8 mouse cellular contexts compared by ENCODE assay signal in genomic region chr4:133307331-133307730, GRCm38 (mm10). TPM values are rescaled to one million over a fixed set of nuclear protein-coding genes. Genes with fewer than 3 reads are reported as not detected.
DNase-seq lines count a peak whose midpoint lies in the region; ATAC-seq and TF ChIP-seq lines count a peak whose summit lies in the region.

No protein-coding gene starts in this region.

- no peak overlapping the region for H3K9ac ChIP-seq in kidney, postnatal 0 days (ENCODE audit: low read depth, low read length)

- no peak overlapping the region for H3K4me2 ChIP-seq in kidney, postnatal 0 days (ENCODE audit: low read length)

- no peak overlapping the region for H3K4me3 ChIP-seq in embryonic facial prominence, embryonic 10.5 days
- H3K4me3 ChIP-seq in kidney, postnatal 0 days (replicated peaks; ENCODE audit: low read depth, low read length): no peak overlapping the region

- no peaks in the 10 kb centered on the region for H3K27me3 ChIP-seq in embryonic facial prominence, embryonic 10.5 days (replicated peaks; ENCODE audit: low read depth, poor library complexity, severe bottlenecking)
- no peaks in the 10 kb centered on the region for H3K27me3 ChIP-seq in kidney, postnatal 0 days (ENCODE audit: insufficient read depth, low read length)

- no peaks in the 10 kb centered on the region for H3K4me1 ChIP-seq in embryonic facial prominence, embryonic 10.5 days
- H3K4me1 ChIP-seq in kidney, postnatal 0 days (replicated peaks; ENCODE audit: insufficient read depth, low read length): no peaks in the 10 kb centered on the region

- peaks cover 41% of the 10 kb centered on the region for H3K36me3 ChIP-seq in embryonic facial prominence, embryonic 10.5 days (replicated peaks)
- no peaks in the 10 kb centered on the region; the same call in none of the 2 replicates for H3K36me3 ChIP-seq in kidney, postnatal 0 days (ENCODE audit: insufficient read depth, low read length)

- 25% methylated on average over 3 of the region's 3 CpGs for WGBS in embryonic facial prominence, embryonic 10.5 days
- 51% methylated on average over 3 of the region's 3 CpGs for WGBS in kidney, postnatal 0 days

- peak; percentile 56 for DNase-seq in layer of hippocampus, adult 11-12 months (ENCODE audit: low spot score)
- no peak for DNase-seq in layer of hippocampus, adult 9-11 months
- DNase-seq in CD8-positive naive resting alpha-beta T cell, adult 2 months (ENCODE audit: low read depth in 2 of 2, low spot score in 2 of 2): peak; percentile 46 to 72
- peak; percentile 65 for DNase-seq in adrenal gland, adult 2 months
- peak; percentile 62 for DNase-seq in embryonic facial prominence, embryonic 10.5 days (ENCODE audit: low spot score)
- DNase-seq in kidney, postnatal 0 days (ENCODE audit: low spot score): peak; percentile 55
- DNase-seq in mesoderm, embryonic 11.5 days (ENCODE audit: low read depth, low spot score): peak; percentile 72
- DNase-seq in thymus, postnatal 4 days: peak; percentile 74

- H3K27ac ChIP-seq in embryonic facial prominence, embryonic 10.5 days (replicated peaks): no peak overlapping the region
- H3K27ac ChIP-seq in kidney, postnatal 0 days: no peak overlapping the region

- no peaks in the 10 kb centered on the region for H3K9me3 ChIP-seq in embryonic facial prominence, embryonic 10.5 days
- H3K9me3 ChIP-seq in kidney, postnatal 0 days (replicated peaks; ENCODE audit: low read length): no peaks in the 10 kb centered on the region

- peak; percentile 73 for TF ChIP-seq CTCF in kidney, postnatal 0 days (IDR thresholded peaks at IDR 0.05; ENCODE audit: low read depth)

- no peak for ATAC-seq in kidney, postnatal 0 days (replicated peaks; ENCODE audit: low FRiP score, low read depth)

RNA-seq across cellular contexts. Expression of gene Tmem222, which starts 29.7 kb away (rescaled TPM):
- 10 to 100 TPM; 59.7 to 78.2 TPM for total RNA-seq in adrenal gland, adult 2 months (2021)
- polyA plus RNA-seq in adrenal gland, adult 2 months (2012; rRNA removed): 123 and 125 TPM in 2 replicates
- polyA plus RNA-seq in embryonic facial prominence, embryonic 10.5 days (2016; fragmentation: Nextera tagmentation; extraction: Ambion mirVana): 81.4 and 86.7 TPM in 2 replicates
- polyA plus RNA-seq in kidney, postnatal 0 days (2015; fragmentation: Nextera tagmentation; extraction: Ambion mirVana): 74.5 and 81.2 TPM in 2 replicates

RNA-seq across cellular contexts. Expression of gene Sytl1, which starts 44.4 kb away (rescaled TPM):
- total RNA-seq in adrenal gland, adult 2 months (2021): 1 to 10 TPM; 1.4 to 1.9 TPM
- 2.2 and 2.8 TPM in 2 replicates for polyA plus RNA-seq in adrenal gland, adult 2 months (2012; rRNA removed)
- 1.3 and 1.6 TPM in 2 replicates for polyA plus RNA-seq in embryonic facial prominence, embryonic 10.5 days (2016; fragmentation: Nextera tagmentation; extraction: Ambion mirVana)
- polyA plus RNA-seq in kidney, postnatal 0 days (2015; fragmentation: Nextera tagmentation; extraction: Ambion mirVana): 2.5 and 2.8 TPM in 2 replicates

RNA-seq across cellular contexts. Expression of gene Wdtc1, which starts 46.0 kb away (rescaled TPM):
- 10 to 100 TPM; 56.3 to 56.9 TPM for total RNA-seq in adrenal gland, adult 2 months (2021)
- polyA plus RNA-seq in adrenal gland, adult 2 months (2012; rRNA removed): 75.2 and 83.0 TPM in 2 replicates
- polyA plus RNA-seq in embryonic facial prominence, embryonic 10.5 days (2016; fragmentation: Nextera tagmentation; extraction: Ambion mirVana): 17.2 and 17.7 TPM in 2 replicates
- 9.9 and 11.2 TPM in 2 replicates for polyA plus RNA-seq in kidney, postnatal 0 days (2015; fragmentation: Nextera tagmentation; extraction: Ambion mirVana)
